Mouse (Mus musculus) retina, embryonic 14.5 days (tissue): ENCODE measurements at regions not wholly inside any gene's neighbourhood (a gene's known extent, or its start where the extent isn't known, plus 50 kb on each side); places are given as distances from the start of the nearest gene placed in this dataset.
A peak's percentile ranks its signal among the peaks of the same experiment; 100 is the strongest.

ENCODE experiments used
- DNase-seq: peaks from one replicate; pipeline ENCODE4 v3.0.0-alpha.2; 2015; ENCODE audit warnings: low spot score

DNA sequence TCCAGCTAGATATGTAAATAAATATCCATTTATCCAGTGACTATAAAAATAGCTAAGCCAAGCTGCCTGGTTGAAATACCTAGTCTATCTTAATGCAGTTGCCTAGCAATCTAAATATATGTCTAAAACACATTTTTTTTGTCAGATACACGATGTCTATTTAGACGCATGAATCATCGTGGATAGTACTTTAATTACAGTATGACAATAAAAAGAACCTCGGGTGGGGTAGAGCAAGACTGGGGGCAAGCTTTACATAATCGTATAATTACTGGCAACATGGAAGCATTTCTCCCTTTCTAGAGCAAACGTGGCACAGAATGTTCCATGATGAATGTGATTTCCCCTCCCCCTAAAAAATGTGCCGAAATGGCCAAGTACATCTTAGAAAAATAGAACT is 180.4 kb downstream of the Gm19935 start:
- no peak for DNase-seq

DNA sequence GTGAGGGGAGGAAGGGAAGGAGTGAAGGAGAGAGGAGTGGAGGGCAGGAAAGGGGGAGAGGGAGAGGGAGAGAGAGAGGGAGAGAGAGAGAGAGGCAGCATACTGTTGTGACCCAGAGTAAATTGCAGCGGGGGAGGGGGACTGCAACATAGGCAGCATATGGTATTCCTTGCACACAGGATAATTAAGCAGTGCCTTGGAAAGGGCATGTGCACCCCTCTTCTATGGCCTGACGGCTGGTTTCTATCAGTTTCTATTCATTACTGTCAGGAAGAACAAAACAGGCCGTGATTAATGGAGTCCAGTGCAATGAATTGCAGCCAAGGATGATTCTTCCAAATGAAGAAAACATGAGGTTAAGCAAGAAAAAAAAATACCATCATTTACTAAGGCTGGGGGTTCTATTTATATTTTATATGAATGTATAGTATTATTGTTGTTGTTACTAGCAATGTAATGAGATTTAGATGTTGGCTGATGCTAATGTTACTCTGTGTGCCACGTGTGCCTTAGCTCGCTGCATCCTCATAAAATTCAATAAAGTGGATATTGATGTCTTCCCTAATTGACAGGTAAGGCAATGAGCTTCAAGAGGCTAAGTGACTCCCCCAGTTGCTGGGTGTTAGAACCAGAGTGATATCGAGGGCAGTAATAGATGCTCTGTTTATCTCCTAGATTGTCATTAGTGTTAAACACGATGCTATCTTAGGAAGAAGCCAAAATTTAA is 181.3 kb downstream of the Gm19935 start:
- DNase-seq = peak; percentile 71

DNA sequence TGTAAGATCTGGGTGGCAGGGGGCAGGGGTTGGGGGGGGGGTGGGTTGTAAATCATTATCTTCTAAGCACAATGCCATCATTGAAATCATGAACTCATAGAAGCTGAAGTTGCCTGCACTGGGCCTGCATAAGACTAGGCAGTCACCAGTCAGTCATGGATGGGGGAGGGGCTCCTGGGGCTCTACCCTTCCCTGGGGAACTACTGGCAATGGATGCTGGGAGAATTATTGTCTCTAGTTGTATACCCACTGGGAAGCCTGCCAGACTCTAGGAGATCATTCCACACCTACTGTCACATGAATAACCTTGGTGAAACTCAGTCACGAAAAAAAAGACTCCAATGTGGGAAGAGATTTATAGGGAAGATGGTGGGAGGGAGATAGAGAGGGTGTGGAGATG is 186.4 kb downstream of the Gm19935 start:
- DNase-seq = no peak

DNA sequence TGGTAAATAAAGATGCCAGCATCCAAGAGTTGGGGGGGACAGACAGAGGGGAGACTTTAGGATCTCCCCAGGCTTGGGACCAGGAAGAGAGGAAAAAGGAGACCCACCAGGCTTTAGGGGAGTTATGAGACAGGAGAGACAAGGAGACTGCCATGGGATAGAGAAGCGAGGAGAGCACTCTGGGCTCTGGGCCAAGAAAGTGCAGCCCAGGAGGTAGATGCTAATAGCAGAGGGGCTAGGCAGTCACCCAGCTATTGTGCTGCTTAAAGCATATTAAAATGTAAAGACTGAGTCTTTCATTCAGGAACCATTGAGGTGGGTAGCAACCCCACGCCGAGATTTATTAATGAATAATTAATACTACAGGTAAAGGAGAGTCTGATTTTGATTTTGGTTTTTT is 208.8 kb downstream of the Gm19935 start:
- no peak for DNase-seq

DNA sequence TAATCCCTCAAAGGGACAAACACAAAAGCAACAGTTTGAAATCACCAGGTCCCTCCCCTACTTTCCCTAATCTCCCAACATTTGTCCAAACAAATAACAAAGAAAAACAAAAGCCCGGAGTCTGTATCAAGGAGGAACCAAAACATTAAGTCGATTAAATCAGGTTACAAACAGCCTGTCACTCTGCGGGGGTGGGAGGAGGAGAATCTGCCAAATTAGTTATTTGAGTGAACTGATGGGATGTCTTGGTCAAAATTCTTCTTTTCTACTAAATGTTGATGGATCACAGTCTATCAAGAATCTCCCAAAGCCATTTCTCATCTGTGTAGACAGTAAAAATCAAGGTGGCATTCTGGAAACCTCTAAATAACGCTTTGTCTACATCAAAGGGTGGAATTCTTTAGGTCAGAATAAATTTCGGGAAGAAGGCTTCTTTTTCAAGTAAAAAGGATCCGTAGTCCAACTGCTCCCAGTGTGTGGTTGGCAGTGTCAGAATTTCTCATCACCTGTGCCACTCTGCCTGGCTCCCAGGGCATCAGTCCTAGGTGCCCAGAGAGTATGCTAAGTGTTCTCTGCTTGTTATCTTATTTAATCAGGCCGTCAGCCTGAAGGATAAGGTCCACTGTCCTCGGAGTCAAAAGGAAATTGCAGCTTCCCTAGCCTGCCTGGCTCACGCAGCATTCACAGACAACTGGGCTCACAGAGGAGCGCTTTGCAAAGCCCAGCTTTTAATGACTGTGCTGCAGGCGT is 216.1 kb downstream of the Gm19935 start:
- no peak for DNase-seq

DNA sequence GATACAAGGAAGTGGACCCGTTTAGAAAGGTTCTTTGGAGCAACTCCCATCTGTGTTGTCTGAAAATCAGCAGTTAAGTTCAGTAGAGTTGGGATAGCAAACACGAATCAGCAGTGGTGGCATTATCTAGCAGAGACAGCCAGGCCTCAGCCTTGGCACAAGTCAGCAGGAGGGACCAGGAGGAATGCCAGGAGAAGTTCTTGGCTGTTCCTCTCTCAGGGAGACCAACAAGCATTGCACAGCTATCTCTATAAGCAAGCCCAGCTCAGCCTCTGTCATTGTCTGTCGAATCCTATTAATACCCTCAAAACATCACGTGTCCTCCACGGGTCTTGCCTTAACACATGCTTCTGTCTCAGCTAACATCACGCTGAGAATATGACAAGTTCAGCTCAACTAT is 219.8 kb downstream of the Gm19935 start:
- DNase-seq = no peak

DNA sequence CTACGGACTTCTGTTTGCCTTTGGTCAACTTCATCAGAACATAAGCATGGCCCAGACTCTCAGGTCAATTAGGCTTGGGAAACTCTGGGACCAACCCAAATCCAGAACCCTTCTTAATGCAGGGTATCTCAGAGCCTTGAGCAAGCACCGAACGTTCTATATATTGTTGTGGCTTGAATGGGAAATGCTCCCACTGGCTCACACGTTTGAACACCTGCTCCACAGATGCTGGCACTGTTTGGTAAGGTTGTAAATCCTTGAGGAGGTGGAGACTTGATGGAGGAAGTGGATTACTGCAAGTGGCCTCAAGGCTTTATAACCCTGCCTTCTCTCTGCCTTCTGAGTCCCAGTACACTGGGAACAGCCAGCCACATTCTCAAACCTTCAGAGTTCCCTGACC is 231.3 kb upstream of the Tox3 start:
- no peak for DNase-seq

DNA sequence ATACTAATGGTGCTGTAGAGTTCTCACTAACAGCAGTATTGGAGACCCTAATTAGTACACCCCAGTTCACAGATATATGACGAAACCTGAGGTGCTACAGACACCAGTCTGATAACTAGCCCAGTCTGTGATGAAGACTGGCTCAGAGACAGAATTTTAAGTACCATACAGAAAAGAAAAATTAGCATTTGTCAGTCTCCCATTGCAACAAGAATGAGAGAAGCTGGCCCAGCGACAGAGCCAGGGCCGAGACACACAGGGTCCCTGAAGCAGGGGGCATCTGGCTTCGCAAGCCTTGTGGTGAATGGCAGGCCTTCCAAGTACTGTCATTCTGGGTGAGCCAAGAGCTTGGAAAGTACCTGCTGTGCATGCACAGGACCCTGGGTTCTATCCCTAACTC is 228.8 kb upstream of the Tox3 start:
- no peak for DNase-seq

DNA sequence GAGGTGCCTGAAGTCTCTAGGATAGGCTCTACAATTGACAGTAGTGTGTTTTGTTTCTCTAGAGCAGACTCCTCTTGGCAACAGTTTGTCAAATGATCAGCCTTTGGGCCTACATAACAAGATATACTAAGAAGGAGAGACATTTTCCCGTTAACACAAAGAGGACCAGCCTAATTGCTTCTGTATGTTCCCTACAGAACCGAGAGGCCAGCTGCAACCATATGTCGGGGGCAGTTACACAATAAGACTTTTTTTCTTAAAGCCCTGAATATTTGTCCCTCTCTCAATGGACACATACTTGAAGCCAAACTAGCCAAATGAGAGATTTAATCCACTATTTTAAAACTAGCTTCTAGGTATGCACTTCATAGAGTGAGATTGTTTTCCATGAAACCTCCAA is 226.5 kb upstream of the Tox3 start:
- DNase-seq = no peak

DNA sequence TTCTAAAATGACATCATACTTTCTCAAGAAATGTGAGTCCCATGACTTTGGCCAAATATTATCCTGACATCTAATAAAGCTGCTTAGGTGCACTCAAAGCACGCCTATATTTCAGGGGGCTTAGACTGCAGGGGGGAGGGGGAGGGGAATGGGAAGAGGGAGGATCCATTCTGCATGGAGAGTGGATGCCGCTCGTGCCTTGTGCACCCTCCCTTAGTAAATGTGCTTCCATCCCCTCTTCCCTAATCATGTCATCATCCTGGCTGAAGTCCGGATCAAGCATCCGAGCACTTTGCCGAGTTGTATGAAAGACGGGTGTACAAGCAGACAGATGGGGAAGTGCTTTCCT is 207.9 kb upstream of the Tox3 start:
- DNase-seq = peak; percentile 17

DNA sequence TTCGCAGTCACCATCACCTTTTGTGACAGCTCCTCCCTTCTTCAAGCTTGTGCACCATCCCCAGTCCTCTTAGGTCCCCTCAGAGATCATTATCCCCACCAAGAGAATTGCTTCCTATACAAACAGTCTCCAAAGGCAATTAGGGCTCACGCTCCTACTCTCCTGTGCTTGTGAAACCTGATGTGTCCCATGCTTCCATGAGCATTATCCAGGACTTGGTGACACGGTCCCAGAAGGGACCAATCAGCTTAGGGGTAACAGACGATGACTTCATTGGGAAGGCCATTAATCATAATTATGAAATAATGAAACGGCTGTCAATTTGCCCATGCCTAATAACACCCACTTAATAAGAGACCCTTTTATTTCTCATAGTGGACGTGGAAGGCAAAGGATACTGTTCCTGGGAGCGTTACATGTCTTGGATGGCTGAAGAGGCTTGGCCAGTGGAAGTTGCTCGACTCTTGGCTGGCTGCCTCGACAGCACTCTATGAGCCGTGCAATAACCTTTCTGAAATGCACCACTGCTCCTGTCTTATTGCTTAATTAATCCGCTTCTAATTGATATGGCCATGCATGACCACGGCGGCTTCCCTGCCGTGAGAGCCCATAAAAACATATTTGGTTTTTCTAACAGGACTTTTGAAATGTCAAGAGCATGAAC is 207.4 kb upstream of the Tox3 start:
- DNase-seq = peak; percentile 12

DNA sequence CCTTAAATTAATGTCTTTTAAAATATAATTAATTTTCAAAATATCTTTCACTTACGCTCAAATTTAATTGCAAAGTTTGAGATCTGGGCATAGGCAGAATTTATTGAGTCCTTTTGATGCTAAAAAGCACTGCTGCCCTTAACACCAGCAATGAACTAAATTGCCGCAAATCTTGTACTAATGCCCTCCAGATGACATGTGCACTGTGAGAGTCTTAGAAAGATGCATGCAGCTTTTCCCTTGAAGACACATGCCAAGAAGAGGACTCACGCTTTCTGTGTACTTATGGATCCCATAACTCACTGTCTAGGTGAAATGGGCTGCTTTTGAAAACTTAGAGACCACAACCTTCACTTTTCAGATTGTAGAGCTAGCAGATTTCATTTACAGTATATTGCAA is 199.1 kb upstream of the Tox3 start:
- DNase-seq = no peak

DNA sequence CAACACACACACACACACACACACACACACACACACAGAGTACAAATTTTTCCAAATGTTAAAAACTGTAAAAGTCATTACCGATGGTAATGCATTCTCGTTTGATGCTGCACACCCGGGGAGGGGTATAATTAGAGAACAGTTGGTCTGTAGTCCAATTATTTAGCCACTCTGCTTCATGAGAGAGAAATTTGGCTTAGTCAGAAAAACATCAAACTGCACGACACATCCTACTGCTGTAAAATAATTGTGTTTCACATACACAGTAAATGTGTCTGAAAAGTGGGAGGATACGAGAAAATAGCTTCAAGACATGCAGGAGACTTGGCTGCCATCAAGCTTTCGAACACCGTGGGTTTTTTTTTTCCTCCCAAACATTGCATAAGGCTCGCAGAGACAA is 194.5 kb upstream of the Tox3 start:
- DNase-seq = no peak

DNA sequence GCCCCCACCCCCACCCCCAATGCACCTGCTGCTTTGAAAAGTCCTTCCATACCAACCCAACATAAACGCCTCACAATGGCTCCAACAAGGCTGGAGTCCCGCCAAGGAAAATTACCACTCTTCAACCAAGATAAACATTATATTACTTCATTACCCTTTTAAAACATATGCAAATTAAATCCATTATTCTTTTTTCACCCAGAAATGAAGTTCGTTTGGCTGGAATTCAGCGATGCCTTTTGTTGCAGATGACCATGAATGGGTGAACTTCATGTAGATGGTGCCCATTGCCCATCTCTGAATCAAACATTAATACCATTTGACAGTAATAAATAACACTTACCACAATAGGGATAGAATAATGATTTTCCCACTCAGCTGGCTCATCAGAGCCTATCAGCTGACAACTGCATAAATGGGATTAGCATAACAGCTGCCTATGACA is 188.1 kb upstream of the Tox3 start:
- no peak for DNase-seq

DNA sequence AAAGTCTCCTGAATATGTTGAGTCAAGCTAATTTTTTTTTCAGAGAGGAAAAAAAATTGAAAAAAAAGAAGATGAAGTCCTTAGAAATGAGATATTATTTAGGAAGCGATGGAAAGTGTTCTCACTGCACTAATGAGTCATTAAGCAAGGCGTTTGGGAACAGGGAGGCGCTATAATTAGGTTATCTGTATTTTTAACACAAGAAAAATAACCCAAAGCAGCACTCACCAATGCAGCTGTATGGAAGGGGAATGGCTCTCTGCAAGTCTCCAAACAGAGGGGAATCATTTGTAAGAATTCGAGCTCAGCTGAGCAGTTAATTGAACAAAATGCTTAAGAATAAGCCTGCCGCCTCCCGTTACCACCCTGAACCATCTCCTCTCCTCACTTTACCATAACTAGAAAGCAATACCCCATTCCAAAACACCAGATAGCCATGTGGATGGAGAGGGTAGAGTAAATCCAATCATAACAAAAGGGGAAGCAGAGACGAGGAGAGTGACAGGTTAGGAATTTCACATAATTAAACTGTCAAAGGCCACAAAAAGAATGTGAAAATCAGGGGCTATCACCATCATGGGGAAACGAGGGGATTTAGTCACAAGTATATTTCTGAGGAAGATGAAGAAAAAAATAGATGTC is 187.5 kb upstream of the Tox3 start:
- DNase-seq = no peak

DNA sequence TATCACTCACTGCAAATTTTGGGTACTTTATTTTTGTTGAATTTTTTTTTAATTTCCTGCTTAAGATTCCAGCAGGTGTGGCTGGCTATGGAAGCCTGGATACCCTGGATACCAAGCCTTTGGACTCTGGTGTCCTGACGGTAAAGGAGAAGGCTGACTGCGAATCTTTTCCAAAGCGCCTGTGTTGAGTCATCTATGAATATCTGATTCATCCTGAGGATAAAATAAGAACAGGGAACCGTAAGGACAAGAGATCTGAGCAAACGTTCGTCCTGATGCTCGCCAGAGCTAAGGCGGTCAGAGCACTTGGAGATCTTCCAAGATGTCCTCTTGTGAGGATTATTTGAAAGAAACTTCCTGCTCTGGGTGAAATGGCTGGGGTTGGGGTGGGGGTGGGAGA is 173.2 kb upstream of the Tox3 start:
- DNase-seq = no peak

DNA sequence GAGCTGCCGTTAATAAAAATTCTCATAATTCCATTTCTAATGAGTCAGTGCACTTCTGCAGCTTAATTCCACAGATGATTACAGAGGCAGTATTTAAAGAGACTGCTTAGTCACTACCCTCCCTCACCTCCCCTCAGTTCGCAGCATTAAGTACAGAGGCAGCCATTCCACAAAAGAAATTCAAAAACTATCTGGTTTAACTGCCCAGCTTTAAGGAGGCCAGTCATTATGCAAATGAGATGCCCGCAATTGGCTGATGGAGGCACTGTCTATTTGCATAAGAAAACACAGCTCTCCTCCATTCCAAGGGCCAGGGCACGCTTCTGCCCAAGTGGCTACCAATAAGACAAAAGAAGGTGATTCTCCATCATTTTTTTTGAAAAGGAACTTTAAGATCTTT is 172.0 kb upstream of the Tox3 start:
- peak; percentile 55 for DNase-seq

DNA sequence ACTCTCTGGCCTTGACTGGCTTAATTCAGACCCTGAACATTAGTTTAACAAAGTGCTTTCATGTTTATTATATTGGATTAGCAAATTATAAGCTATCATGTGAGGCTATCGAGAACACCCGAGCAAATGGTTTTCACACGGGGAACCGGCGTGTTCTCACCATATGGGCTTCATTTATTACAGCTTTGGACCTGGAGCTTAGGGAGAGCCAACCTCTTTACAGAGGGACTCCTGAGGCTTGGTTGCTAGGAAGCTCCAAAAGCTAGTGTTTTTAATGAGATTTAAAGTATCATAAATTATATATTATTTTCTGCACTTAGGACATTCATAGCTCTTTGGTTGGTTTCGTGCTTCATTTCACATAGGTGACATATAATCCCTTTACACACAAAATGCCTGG is 171.4 kb upstream of the Tox3 start:
- DNase-seq = no peak

DNA sequence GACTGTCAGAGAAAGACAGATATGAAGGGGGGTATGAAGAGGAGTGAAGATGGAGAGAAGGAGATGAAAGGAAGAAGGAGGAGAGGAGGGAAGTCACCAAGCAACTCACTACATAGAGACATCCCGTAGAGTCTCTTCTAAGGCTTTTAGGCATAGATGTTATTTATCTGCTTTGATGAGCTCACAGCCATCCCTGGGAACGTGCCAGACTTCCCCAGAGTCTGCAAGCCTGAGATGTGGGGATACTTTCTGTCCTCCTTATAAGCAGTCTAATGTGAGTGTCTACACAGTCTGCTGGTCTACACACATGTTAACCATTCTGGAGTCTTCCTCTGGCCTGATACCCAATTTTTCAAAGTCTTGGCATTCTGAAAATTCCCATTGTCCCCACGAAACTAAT is 166.0 kb upstream of the Tox3 start:
- no peak for DNase-seq

DNA sequence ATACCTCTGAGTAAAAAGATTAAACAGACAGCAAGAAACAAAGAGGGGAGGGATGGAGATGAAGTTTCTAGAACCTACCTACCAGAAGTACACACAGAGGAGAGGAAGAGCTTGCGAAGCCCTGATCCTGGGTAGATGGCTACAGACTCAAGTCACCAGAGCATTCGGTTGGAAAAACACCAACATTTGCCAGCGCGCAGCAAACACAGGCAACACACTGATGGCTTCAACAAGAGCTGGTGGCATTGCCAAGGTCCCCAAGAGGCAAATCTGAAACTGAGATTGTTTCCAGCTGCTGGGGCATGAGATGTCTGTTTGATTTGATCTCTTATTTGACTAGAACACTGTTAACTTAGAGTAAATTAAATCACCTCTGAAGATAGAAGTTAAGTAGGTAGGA is 165.5 kb upstream of the Tox3 start:
- no peak for DNase-seq

DNA sequence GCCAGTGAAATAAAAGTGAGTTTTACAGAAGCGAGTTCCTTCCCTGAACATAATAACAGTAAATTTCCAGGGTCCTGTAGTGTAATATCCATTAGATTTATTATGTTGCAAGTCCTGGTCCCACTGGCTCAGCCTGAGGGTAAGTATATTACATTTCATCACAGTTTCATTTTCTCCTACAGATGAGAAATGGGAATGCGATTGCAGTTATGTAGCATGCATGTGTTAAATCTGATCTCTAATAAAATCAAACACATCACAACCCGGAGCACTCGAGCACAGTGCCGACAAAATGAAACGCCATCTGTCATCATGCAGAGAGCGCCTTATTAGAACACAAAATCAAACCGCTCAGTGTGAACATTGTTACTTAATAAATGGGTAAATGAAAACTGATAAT is 165.0 kb upstream of the Tox3 start:
- DNase-seq = no peak

DNA sequence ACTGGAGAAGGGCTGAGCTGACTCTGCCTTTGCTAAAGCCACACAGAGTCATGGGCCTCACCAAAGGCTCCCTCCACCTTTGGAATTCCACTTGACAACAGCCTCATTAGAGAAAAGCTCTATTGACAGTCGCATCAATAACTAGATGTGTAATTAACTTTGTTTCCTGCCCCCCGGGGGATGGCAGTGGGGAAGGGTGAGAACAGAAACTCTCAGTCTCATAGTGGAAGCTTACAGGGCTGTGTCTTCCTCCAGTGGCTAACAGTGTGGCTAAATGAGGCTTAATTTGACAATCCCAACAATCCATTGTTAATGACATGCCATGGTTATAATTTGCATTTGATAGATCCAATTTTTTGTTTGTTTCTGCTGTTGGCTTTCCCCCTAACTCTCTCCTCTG is 164.5 kb upstream of the Tox3 start:
- DNase-seq = no peak

DNA sequence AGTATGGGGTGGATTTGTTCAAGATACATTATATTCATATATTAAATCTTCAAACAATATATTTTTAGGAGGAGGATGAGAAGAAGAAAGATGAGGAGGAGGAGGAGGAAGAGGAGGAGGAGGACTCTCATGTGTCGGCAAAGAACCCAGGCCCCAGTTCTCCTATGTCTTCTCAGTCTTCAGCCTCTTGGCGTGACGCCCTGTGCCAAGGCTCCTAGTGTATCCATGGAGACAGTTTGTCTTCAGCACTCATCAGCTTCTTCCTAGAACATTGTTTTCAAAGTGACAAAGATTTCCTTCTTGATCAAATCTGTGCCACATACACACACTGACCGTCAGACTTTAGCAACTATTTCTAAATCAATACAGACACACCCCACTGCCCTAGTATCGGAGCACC is 156.4 kb upstream of the Tox3 start:
- DNase-seq = no peak
